Mouse (Mus musculus) CH12F3 (cell line): ENCODE measurements around the gene Eif3b.
"Not testable (repeated sequence)": the region's sequence is repeated elsewhere in the genome, so short reads cannot be mapped to it uniquely, and the experiment has no call there.

Source experiments
- in situ Hi-C: fragments of 300-500 bp; cut with MboI; formaldehyde crosslinking; loops from 2 replicates; pipeline ENCODE4 v1.14.3; 2020; ENCODE audit warnings: low sequenced_read_pairs

Gene Eif3b

GRCm38 (mm10) chr5:140392701-140393100 is 26.4 kb upstream of the Eif3b start:
- in situ Hi-C loops = loop anchor here (10.0 kb wide), 1 partner anchor 48 kb away; no protein-coding TSS in a partner anchor

GRCm38 (mm10) chr5:140396166-140396940 is 22.8 kb upstream of the Eif3b start:
- in situ Hi-C loops = loop anchor here (10.0 kb wide), 1 partner anchor 52 kb away; no protein-coding TSS in a partner anchor

GRCm38 (mm10) chr5:140402640-140403270 is 16.4 kb upstream of the Eif3b start:
- in situ Hi-C loops = no loop called here

GRCm38 (mm10) chr5:140405126-140405525 is 14.0 kb upstream of the Eif3b start:
- in situ Hi-C loops = no loop called here

- in situ Hi-C loops = no loop called here
These were observed 12.5 kb upstream of the Eif3b start for GRCm38 (mm10) chr5:140406666-140407065.

GRCm38 (mm10) chr5:140408801-140409200 is 10.3 kb upstream of the Eif3b start:
- in situ Hi-C loops = no loop called here

GRCm38 (mm10) chr5:140411339-140411738 is 7.8 kb upstream of the Eif3b start:
- in situ Hi-C loops = no loop called here

- in situ Hi-C loops = no loop called here
These were observed 4.5 kb upstream of the Eif3b start for GRCm38 (mm10) chr5:140414647-140415046.

- in situ Hi-C loops = no loop called here
These were observed 1.0 kb upstream of the Eif3b start for GRCm38 (mm10) chr5:140418106-140418488.

- in situ Hi-C loops = no loop called here
These were observed 433 bp downstream of the Eif3b start for GRCm38 (mm10) chr5:140419442-140420080.

GRCm38 (mm10) chr5:140420616-140421015 is 1.5 kb downstream of the Eif3b start:
- in situ Hi-C loops = no loop called here

- in situ Hi-C loops = no loop called here
These were observed 6.1 kb downstream of the Eif3b start for GRCm38 (mm10) chr5:140425016-140425783.

GRCm38 (mm10) chr5:140439117-140439516 is 20.0 kb downstream of the Eif3b start:
- in situ Hi-C loops = not testable (repeated sequence)

GRCm38 (mm10) chr5:140441406-140441805 is 22.3 kb downstream of the Eif3b start:
- in situ Hi-C loops = no loop called here

- in situ Hi-C loops = no loop called here
These were observed 24.9 kb downstream of the Eif3b start for GRCm38 (mm10) chr5:140444012-140444411.

GRCm38 (mm10) chr5:140445345-140445744 is 26.2 kb downstream of the Eif3b start, which contains the start of gene Gm4869:
Gene Gm4869, plus strand, starts transcription at chr5:140445645.
- in situ Hi-C loops = no loop called here

GRCm38 (mm10) chr5:140446054-140446453 is 26.9 kb downstream of the Eif3b start:
- in situ Hi-C loops = no loop called here

- in situ Hi-C loops = no loop called here
These were observed 35.4 kb downstream of the Eif3b start for GRCm38 (mm10) chr5:140454488-140454887.

GRCm38 (mm10) chr5:140455466-140455865 is 36.3 kb downstream of the Eif3b start:
- in situ Hi-C loops = no loop called here

- in situ Hi-C loops = no loop called here
These were observed 42.3 kb downstream of the Eif3b start for GRCm38 (mm10) chr5:140461476-140461875.

GRCm38 (mm10) chr5:140463151-140463550 is 44.0 kb downstream of the Eif3b start:
- in situ Hi-C loops = not testable (repeated sequence)
